Mouse (Mus musculus) CH12.LX (cell line): ENCODE measurements at regions not wholly inside any gene's neighbourhood (a gene's known extent, or its start where the extent isn't known, plus 50 kb on each side); places are given as distances from the start of the nearest gene placed in this dataset.
A peak's percentile ranks its signal among the peaks of the same experiment; 100 is the strongest.

Experiments
- DNase-seq: peaks from one replicate; pipeline ENCODE4 v3.0.0-alpha.2; 2013; ENCODE audit errors: extremely low read depth
- H3K27ac ChIP-seq: 2 replicates; pipeline ENCODE4 v1.5.1; 2012; ENCODE audit warnings: low read depth, mild to moderate bottlenecking, control low read depth, moderate library complexity; ENCODE audit not compliant: insufficient read depth
- H3K27me3 ChIP-seq: replicated peaks from 2 replicates; pipeline ENCODE3; 2012; ENCODE audit warnings: inconsistent platforms
- H3K36me3 ChIP-seq, 2 experiments: replicated peaks in 1 of 2; 2 replicates each; pipeline versions ENCODE3 to v1.6.1; 2012; ENCODE audit warnings: inconsistent platforms in 1 of 2, low read length in 1 of 2, mild to moderate bottlenecking in 1 of 2, mixed read lengths in 1 of 2, moderate library complexity in 1 of 2; ENCODE audit not compliant: control insufficient read depth in 1 of 2, insufficient read depth in 1 of 2
- H3K4me1 ChIP-seq, 2 experiments: 2 replicates each; pipeline ENCODE4 v1.6.1; 2012; ENCODE audit warnings: inconsistent platforms in 1 of 2, moderate library complexity in 1 of 2; ENCODE audit not compliant: insufficient read depth in 2 of 2, control insufficient read depth in 1 of 2
- H3K4me2 ChIP-seq: 2 replicates; pipeline ENCODE4 v1.6.1; 2012; ENCODE audit warnings: low read depth, mild to moderate bottlenecking, control low read depth; ENCODE audit not compliant: poor library complexity, insufficient read depth, severe bottlenecking
- H3K4me3 ChIP-seq, 3 experiments: fragments of 150-350 bp in 1 of 3; sonication (generic) in 1 of 3; replicated peaks in 1 of 3; 2 replicates each; pipeline versions ENCODE3 to v1.5.1; 2011 to 2012; ENCODE audit warnings: low read depth in 2 of 3, low read length in 2 of 3, mild to moderate bottlenecking in 2 of 3, moderate library complexity in 2 of 3, control low read depth in 1 of 3, improper control_type of control experiment in 1 of 3, inconsistent platforms in 1 of 3, mixed read lengths in 1 of 3; ENCODE audit not compliant: poor library complexity in 1 of 3
- H3K79me2 ChIP-seq: replicated peaks from 2 replicates; pipeline ENCODE4 v1.6.1; 2012; ENCODE audit warnings: mild to moderate bottlenecking, moderate library complexity; ENCODE audit not compliant: control insufficient read depth, poor library complexity, insufficient read depth, severe bottlenecking; ENCODE audit errors: extremely low read depth
- H3K9ac ChIP-seq: 2 replicates; pipeline ENCODE4 v1.6.1; 2012; ENCODE audit warnings: low read depth, mild to moderate bottlenecking, control low read depth, moderate library complexity; ENCODE audit not compliant: insufficient read depth
- H3K9me3 ChIP-seq: replicated peaks from 2 replicates; pipeline ENCODE3; 2012; ENCODE audit warnings: low read length, inconsistent platforms, mixed read lengths
- BHLHE40 ChIP-seq: IDR thresholded peaks from 2 replicates; pipeline ENCODE4 v1.6.1; 2011; ENCODE audit warnings: mild to moderate bottlenecking, low read depth, low read length, improper control_type of control experiment
- CHD1 ChIP-seq: IDR thresholded peaks from 2 replicates; pipeline ENCODE4 v1.6.1; 2012; ENCODE audit warnings: low read depth, low read length, improper control_type of control experiment, inconsistent platforms
- CTCF ChIP-seq, 2 experiments: IDR thresholded peaks in 1 of 2; conservative IDR thresholded peaks in 1 of 2; 2 replicates each; pipeline ENCODE4 v1.5.1; 2011 to 2012; ENCODE audit warnings: low read depth in 2 of 2, low read length in 2 of 2, improper control_type of control experiment in 1 of 2, inconsistent platforms in 1 of 2, mild to moderate bottlenecking in 1 of 2, moderate library complexity in 1 of 2
- ELF1 ChIP-seq: IDR thresholded peaks from 2 replicates; pipeline ENCODE4 v1.6.1; 2014; ENCODE audit warnings: low read depth, mild to moderate bottlenecking, inconsistent platforms, low read length, improper control_type of control experiment
- EP300 ChIP-seq: IDR thresholded peaks from 2 replicates; pipeline ENCODE4 v1.6.1; 2011; ENCODE audit warnings: low read length, improper control_type of control experiment
- HCFC1 ChIP-seq: IDR thresholded peaks from 2 replicates; pipeline ENCODE4 v1.6.1; 2012; ENCODE audit warnings: low read depth, mild to moderate bottlenecking, inconsistent platforms, low read length, improper control_type of control experiment
- IRF4 ChIP-seq: IDR thresholded peaks from 2 replicates; pipeline ENCODE4 v1.6.1; 2014; ENCODE audit warnings: low read depth, mild to moderate bottlenecking, inconsistent platforms, low read length, improper control_type of control experiment
- JUN ChIP-seq: IDR thresholded peaks from 2 replicates; pipeline ENCODE4 v1.6.1; 2011; ENCODE audit warnings: low read depth, mild to moderate bottlenecking, low read length, improper control_type of control experiment, moderate library complexity; ENCODE audit not compliant: insufficient read depth
- MAX ChIP-seq: IDR thresholded peaks from 2 replicates; pipeline ENCODE4 v1.6.1; 2011; ENCODE audit warnings: low read length, improper control_type of control experiment
- MAZ ChIP-seq: IDR thresholded peaks from 2 replicates; pipeline ENCODE4 v1.6.1; 2012; ENCODE audit warnings: low read depth, mild to moderate bottlenecking, inconsistent platforms, low read length, improper control_type of control experiment, moderate library complexity
- MEF2A ChIP-seq: IDR thresholded peaks from 2 replicates; pipeline ENCODE4 v1.6.1; 2014; ENCODE audit warnings: low read depth, mild to moderate bottlenecking, inconsistent platforms, low read length, improper control_type of control experiment, borderline replicate concordance
- MXI1 ChIP-seq: IDR thresholded peaks from 2 replicates; pipeline ENCODE4 v1.6.1; 2011; ENCODE audit warnings: mild to moderate bottlenecking, low read depth, low read length, improper control_type of control experiment
- NELFE ChIP-seq: IDR thresholded peaks from 2 replicates; pipeline ENCODE4 v1.6.1; 2011; ENCODE audit warnings: low read depth, low read length, improper control_type of control experiment
- PAX5 ChIP-seq: IDR thresholded peaks from 2 replicates; pipeline ENCODE4 v1.6.1; 2012; ENCODE audit warnings: low read length, inconsistent platforms, mixed read lengths
- POLR2AphosphoS2 ChIP-seq: IDR thresholded peaks from 2 replicates; pipeline ENCODE4 v1.6.1; 2011; ENCODE audit warnings: low read depth, low read length, improper control_type of control experiment
- RAD21 ChIP-seq: IDR thresholded peaks from 2 replicates; pipeline ENCODE4 v1.6.1; 2011; ENCODE audit warnings: low read depth, mild to moderate bottlenecking, low read length, improper control_type of control experiment, moderate library complexity
- SIN3A ChIP-seq: IDR thresholded peaks from 2 replicates; pipeline ENCODE4 v1.6.1; 2012; ENCODE audit warnings: low read length, improper control_type of control experiment, inconsistent platforms
- TCF12 ChIP-seq: IDR thresholded peaks from 2 replicates; pipeline ENCODE4 v1.6.1; 2014; ENCODE audit warnings: low read depth, mild to moderate bottlenecking, inconsistent platforms, low read length, improper control_type of control experiment
- USF1 ChIP-seq: IDR thresholded peaks from 2 replicates; pipeline ENCODE4 v1.6.1; 2014; ENCODE audit warnings: low read depth, mild to moderate bottlenecking, inconsistent platforms, low read length, improper control_type of control experiment
- ZC3H11A ChIP-seq: IDR thresholded peaks from 2 replicates; pipeline ENCODE4 v1.6.1; 2012; ENCODE audit warnings: low read depth, mild to moderate bottlenecking, inconsistent platforms, low read length, improper control_type of control experiment
- ZKSCAN1 ChIP-seq: IDR thresholded peaks from 2 replicates; pipeline ENCODE4 v1.6.1; 2012; ENCODE audit warnings: low read depth, inconsistent platforms, low read length, improper control_type of control experiment, borderline replicate concordance
- ZMIZ1 ChIP-seq: IDR thresholded peaks from 2 replicates; pipeline ENCODE4 v1.6.1; 2012; ENCODE audit warnings: low read depth, mild to moderate bottlenecking, inconsistent platforms, low read length, improper control_type of control experiment
- dilution Hi-C: fragments of 300-500 bp; cut with MboI; formaldehyde crosslinking; loops from 2 replicates; pipeline ENCODE4 v1.14.3; 2020; ENCODE audit warnings: low sequenced_read_pairs; ENCODE audit not compliant: extremely low pct_unique_long_range_greater_than_20kb, extremely low pct_ligation_motif_present
- in situ Hi-C: fragments of 300-500 bp; cut with MboI; formaldehyde crosslinking; loops from 3 replicates; pipeline ENCODE4 v1.14.3; 2019; ENCODE audit warnings: low sequenced_read_pairs, low pct_ligation_motif_present, low pct_unique_long_range_greater_than_20kb, mixed read lengths

DNA sequence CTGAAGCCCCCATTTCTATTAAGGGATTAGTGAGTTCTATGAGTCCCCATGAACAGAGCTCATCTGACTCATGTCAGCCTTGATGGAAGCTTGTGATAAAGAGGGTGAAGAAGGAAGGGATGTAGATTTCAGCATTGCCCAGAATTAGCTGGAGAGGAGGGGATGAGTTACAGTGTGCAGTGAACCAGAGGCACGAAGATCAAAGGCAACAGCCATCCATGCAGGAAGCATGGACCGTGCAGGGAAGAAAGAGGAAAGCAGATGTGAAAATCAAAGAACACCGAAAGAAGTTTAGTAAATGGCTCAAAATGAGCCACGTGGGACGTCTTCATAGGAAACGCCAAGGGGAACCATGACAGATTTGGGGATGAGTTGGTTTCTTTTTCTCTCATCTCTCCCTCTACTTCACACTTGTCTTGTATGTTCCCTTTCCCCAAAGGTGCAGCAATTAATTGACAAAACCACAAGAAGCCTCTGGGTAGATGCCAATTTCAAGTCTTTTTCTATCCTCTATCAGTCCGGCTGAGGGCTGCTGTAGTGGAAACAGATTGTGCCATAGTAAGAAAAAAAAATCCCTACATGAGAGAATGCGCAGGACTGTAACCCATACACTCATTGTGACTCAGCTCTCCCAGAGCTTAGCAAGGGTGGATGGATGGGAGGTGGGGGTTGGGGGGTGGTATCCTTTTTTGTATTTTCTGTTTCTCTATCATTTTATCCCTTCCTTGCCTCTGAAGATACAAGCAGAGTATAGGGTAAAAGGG is 243.7 kb upstream of the Spag17 start:
- Histone ChIP-seq H3K4me2 (no peak overlapping the region), H3K79me2 (no peaks in the 10 kb centered on the region), H3K4me3 (no peak overlapping the region), H3K9ac (no peak overlapping the region), H3K36me3 (no peaks in the 10 kb centered on the region), H3K9me3 (no peaks in the 10 kb centered on the region), H3K27me3 (no peaks in the 10 kb centered on the region), H3K27ac (no peak overlapping the region), H3K4me1 (peaks cover 0 to 19% of the 10 kb centered on the region in 2 experiments; a peak in 2 of 4 replicates)
- in situ Hi-C loops: no loop called here
- TF ChIP-seq HCFC1 (no peak), NELFE (no peak), POLR2AphosphoS2 (no peak), PAX5 (no peak), CHD1 (no peak), RAD21 (no peak)
- peak; percentile 3 for DNase-seq
- dilution Hi-C loops: no loop called here

DNA sequence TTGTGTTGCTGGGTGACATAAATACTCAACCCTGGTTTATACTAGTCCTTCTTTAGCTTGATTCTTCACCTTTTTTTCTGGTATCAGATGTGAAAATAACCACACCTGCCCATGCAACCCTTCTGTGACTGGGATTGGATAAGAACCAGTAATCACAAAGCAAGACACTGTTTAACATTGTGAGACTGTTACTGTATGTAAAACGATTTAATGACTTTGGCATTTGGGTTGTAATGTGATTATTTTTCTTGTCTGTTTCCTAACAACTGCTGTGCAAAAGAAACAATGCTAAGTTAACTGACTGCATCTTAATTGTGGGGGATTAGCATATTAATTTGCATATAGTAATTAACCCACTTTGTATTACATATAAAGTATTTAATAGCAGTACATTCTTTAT is 240.3 kb upstream of the Spag17 start:
- DNase-seq: no peak
- in situ Hi-C loops: no loop called here
- H3K27ac ChIP-seq: no peak overlapping the region
- TF ChIP-seq MAX (no peak), ZKSCAN1 (no peak), SIN3A (no peak), CHD1 (no peak), MEF2A (no peak), MAZ (no peak)
- TF ChIP-seq, all 38 proteins: peak for 0
- H3K9ac ChIP-seq: no peak overlapping the region
- dilution Hi-C loops: no loop called here
- no peaks in the 10 kb centered on the region for H3K9me3 ChIP-seq
- H3K4me1 ChIP-seq: peaks cover 0 to 11% of the 10 kb centered on the region in 2 experiments; a peak in 2 of 4 replicates
- H3K36me3 ChIP-seq: no peaks in the 10 kb centered on the region
- no peak overlapping the region for H3K4me2 ChIP-seq
- no peak overlapping the region for H3K4me3 ChIP-seq
- no peaks in the 10 kb centered on the region for H3K27me3 ChIP-seq
- H3K79me2 ChIP-seq: no peaks in the 10 kb centered on the region

DNA sequence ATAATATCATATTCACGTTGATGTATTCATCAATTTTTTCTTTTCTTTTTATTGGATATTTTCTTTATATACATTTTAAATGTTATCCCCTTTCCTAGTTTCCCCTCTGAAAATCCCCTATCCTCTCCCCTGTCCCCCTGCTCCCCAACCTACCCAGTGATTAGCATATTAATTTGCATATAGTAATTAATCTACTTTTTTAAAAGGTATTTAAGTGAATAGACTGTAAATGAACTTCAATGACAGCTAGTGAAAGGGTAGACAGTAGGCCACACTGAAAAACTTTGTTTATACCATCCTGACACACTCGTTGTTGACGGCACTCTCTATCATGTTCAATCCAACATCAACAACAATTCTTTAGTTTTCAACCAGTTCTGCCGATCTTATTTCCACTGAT is 239.9 kb upstream of the Spag17 start:
- Histone ChIP-seq H3K4me1 (peaks cover 0 to 11% of the 10 kb centered on the region in 2 experiments; a peak in 2 of 4 replicates), H3K4me2 (no peak overlapping the region), H3K9ac (no peak overlapping the region), H3K36me3 (no peaks in the 10 kb centered on the region), H3K79me2 (no peaks in the 10 kb centered on the region), H3K4me3 (no peak overlapping the region)
- in situ Hi-C loops (no loop called here), dilution Hi-C loops (no loop called here)
- TF ChIP-seq BHLHE40 (no peak), MAX (no peak), NELFE (no peak), JUN (no peak), HCFC1 (no peak), IRF4 (no peak), TCF12 (no peak), ELF1 (no peak), ZMIZ1 (no peak), MXI1 (no peak), ZC3H11A (no peak), USF1 (no peak), SIN3A (no peak), CTCF (conservative IDR thresholded peaks at IDR 0.05 in 1 of 2, IDR thresholded peaks at IDR 0.05 in 1 of 2; ENCODE audit: low read depth in 2 of 2, low read length in 2 of 2) (no peak), EP300 (no peak)
- TF ChIP-seq, all 38 proteins: peak for 0
- DNase-seq: no peak
- Histone ChIP-seq H3K9me3 (no peaks in the 10 kb centered on the region), H3K27ac (no peak overlapping the region), H3K27me3 (no peaks in the 10 kb centered on the region)
